Mouse (Mus musculus): ENCODE data around the gene Arhgap30. TPM values are rescaled to one million over a fixed set of nuclear protein-coding genes. Genes with fewer than 3 reads are reported as not detected.
A peak's percentile ranks its signal among the peaks of the same experiment; 100 is the strongest.

Arhgap30 gene
- polyA plus RNA-seq (2015; fragmentation: Nextera tagmentation; extraction: Ambion mirVana): 3.3 and 3.8 TPM in 2 replicates

DNA sequence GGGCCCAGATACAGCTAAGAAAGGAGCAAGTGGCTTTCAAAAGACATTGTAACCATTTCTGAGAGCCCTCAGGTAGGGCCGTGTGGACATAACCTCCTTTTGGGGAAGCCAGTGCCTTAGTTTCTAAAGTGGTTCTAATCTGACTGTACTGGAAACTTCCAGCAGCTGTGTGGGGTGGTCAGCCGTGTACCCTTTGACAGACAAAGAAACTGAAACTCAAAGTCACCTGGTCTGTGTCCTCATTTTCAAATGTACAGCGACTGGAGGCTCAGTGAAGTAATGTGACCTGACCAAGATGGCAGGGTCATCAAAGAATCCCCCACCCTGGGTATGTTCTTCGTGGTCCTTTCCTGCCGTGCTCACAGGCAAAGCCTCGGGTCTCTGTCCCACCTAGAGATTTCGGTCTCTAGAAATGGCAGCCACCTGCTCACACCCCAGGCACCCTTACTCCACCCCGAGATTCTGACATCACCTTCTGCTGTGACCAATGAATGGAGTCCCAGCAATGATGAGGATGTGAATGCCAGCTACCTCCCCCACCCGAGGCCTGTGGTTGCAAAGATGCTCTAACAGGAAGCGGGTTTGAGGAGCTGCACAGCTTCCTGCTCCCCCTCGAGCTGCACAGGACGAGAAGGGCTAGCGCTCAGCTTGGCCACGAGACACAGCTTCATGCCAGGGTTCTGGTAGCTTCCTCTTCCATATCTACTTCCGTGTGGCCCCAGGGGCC, at the start of gene Arhgap30:
Arhgap30 (plus strand) TSS at position 579 of the 727 bp plus-strand sequence.
- H3K27ac ChIP-seq: peak within 1 kb of the TSS; percentile 61
- 22% methylated on average over 15 of the region's 15 CpGs for WGBS (ENCODE audit: insufficient replicate concordance)

DNA sequence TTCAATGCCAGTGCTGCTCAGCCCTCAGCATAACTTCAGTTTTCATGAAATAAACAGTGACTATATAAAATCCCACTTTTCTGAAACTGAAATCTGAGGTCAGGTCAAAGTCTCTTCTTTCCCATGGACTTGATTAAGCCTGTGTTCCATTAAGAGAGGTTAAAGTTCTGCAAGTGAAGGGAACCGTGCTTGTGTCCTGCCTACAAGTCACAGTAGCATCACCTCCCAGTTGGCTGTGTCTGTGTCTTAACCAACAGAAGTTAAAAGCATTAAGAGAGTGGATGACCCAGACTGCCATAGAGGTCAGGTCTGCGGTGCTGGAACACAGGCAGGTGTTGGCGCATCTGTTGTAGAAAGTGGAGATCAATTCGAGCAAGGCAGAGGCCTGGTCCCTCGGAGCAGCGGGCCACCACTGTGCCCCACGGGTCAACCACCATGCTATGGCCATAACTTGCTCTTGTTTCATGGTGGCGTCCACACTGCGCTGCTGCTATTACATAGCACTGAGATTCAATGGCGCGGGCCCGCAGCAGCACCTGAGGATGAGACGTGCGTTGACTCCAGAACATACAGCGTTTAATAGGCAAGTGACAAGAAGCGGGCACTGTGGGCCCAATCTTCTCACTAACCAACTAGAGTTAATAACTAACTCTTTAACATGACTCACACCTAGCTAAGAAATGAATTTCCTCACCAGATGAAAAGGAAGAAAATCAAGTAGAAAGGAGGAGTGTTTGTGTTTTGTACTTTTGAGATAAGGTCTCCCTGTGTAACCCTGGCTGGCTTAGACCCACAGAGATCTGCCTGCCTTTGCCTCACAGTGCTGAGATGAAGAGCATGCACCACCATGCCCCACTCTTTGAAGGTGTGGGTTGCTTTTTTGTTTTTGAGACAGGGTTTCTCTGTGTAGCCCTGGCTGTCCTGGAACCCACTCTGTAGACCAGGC, 46.2 kb upstream of the Arhgap30 start:
- DNase-seq: no peak
- no peak for ATAC-seq (ENCODE audit: low read depth)
- Histone ChIP-seq H3K27me3 (no peaks in the 10 kb centered on the region), H3K9me3 (replicated peaks) (peaks cover 7% of the 10 kb centered on the region), H3K27ac (no peak overlapping the region), H3K4me3 (replicated peaks) (no peak overlapping the region), H3K36me3 (peaks cover 65% of the 10 kb centered on the region), H3K4me1 (replicated peaks) (peaks cover 33% of the 10 kb centered on the region), H3K9ac (no peak overlapping the region), H3K4me2 (no peak overlapping the region)
- WGBS (ENCODE audit: insufficient replicate concordance): 90% methylated on average over 16 of the region's 16 CpGs

More for the DNA sequence above, at the start of gene Arhgap30:
- DNase-seq: peak; percentile 44
- no peaks in the 10 kb centered on the region for H3K9me3 ChIP-seq (replicated peaks)
- H3K36me3 ChIP-seq: no peaks in the 10 kb centered on the region
- ATAC-seq (ENCODE audit: low read depth): peak; percentile 62
- H3K4me2 ChIP-seq: peak within 1 kb of the TSS; percentile 62
- H3K9ac ChIP-seq: peak within 1 kb of the TSS; percentile 36
- peak within 1 kb of the TSS; percentile 45 for H3K4me3 ChIP-seq (replicated peaks)
- no peaks in the 10 kb centered on the region for H3K27me3 ChIP-seq
- peaks cover 18% of the 10 kb centered on the region for H3K4me1 ChIP-seq (replicated peaks)

DNA sequence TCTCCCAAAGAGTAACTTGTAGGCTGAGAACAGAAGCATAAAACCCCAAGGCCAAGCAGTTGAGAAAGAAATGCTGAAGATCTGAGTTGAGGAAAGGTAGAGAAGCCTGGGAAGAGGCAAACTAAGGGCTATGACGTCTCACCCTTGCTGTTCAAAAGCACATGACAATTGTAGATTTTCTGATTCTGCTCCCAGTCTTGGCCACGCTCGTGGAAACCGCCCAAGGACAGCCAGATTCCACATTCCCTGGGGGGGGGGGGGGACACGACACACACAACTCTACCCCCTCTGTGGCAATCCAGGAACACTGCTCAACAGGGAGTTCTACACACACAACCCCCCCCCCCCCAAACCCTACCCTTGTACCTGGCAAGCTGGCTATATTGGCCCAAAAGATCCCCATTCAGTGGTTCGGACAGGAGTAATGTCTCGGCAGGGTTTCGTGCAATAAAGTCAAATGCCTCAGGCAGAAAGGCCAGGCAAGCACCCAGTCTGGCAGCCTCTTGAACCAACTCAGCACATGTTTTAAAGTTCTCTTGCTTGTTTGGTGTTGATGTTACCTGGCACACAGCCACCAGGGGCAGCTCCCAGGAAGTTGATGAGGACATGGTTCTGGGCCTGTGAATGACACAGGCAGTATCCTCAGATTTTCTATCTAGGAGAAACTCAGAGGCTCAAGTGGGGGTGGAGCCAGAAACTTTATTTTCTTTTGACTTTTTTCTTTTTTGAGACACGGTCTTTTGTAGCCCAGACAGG, 44.7 kb upstream of the Arhgap30 start:
- peak overlapping the region; percentile 81 for H3K4me3 ChIP-seq (replicated peaks)

DNA sequence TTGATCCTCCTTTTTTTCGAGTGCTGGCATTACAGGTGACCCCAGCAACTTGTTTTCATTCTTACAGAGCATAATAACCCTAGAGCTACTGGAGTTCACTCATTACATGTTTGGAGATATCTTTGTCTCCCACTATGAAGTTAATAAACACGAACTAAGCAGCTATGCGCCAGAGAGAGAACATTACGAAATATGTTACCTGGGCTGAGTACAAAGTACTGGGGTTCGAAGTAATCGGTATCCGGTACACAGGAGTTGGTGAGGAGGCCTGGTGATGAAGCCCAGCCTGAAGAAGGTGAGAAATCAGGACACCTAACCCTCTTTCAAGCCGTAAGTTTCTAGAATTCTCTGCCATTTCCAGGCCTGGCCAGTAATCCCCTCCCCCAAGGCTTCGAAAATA, 44.0 kb upstream of the Arhgap30 start:
- Histone ChIP-seq H3K4me2 (peak overlapping the region; percentile 86), H3K4me3 (replicated peaks) (peak overlapping the region; percentile 81), H3K9me3 (replicated peaks) (peaks cover 7% of the 10 kb centered on the region), H3K27ac (peak overlapping the region; percentile 76), H3K4me1 (replicated peaks) (peaks cover 52% of the 10 kb centered on the region), H3K36me3 (peaks cover 43% of the 10 kb centered on the region), H3K27me3 (no peaks in the 10 kb centered on the region), H3K9ac (peak overlapping the region; percentile 90)
- 64% methylated on average over 9 of the region's 9 CpGs for WGBS (ENCODE audit: insufficient replicate concordance)
- DNase-seq (no peak), ATAC-seq (ENCODE audit: low read depth) (no peak)

More for the DNA sequence above, 44.7 kb upstream of the Arhgap30 start:
- Histone ChIP-seq H3K36me3 (peaks cover 49% of the 10 kb centered on the region), H3K9me3 (replicated peaks) (peaks cover 7% of the 10 kb centered on the region), H3K27me3 (no peaks in the 10 kb centered on the region), H3K4me2 (peak overlapping the region; percentile 86), H3K27ac (0 out of 2 replicates have a peak overlapping the region, but pooled peaks have one; percentile 76), H3K9ac (peak overlapping the region; percentile 90; the same call in 1 of the 2 replicates), H3K4me1 (replicated peaks) (peaks cover 47% of the 10 kb centered on the region)
- DNase-seq: no peak
- no peak for ATAC-seq (ENCODE audit: low read depth)
- 80% methylated on average over 8 of the region's 9 CpGs for WGBS (ENCODE audit: insufficient replicate concordance)

DNA sequence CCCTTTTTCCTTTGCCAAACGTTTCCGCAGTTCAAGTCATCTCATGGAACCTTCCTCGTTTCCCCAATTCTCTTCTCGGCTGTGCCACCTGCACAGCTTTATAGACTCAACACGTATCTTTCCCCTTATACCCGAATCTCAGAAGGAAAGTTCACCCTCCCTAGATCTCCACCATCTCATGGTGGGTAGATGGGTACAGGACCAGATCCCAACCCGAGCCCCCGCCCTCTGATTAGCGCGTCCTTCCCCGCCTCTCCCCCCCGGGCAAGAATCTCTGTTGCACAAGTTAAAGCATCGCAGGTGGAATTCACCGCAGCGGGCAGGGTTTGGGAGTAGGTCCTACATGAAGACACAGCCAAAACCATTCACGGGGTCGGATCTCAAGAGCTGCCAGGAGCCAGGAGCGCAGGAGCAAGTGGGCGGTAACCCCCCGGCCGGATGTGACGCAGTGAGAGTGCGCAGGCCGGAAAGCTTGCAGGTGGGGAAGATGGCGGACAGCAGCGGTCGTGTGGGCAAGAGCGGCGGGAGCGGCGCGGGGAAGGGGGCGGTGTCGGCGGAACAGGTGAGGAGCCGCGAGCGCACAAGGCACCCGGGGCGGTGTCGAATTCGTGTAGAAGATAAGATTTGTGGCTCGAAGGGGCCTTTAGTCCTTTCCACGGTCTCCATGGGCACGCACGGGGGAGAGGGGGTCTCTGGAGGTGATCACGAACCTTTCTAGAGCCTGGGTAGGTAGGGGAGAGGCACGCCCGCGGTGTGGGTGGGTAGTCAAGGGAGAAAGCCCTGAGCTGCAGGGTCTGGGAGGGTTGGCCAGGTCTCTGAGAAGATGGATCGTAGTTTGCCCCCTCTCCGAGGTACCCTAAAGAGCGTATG, 43.3 kb upstream of the Arhgap30 start, which contains the start of the genes Nit1 and Pfdn2:
Nit1 (minus strand) TSS at position 422 of the 870 bp plus-strand sequence.
Pfdn2 (plus strand) TSS at position 446 of the 870 bp plus-strand sequence.
- Histone ChIP-seq H3K9me3 (replicated peaks) (peaks cover 7% of the 10 kb centered on the region), H3K9ac (peak within 1 kb of the TSS; percentile 90), H3K4me1 (replicated peaks) (peaks cover 54% of the 10 kb centered on the region), H3K27me3 (no peaks in the 10 kb centered on the region), H3K36me3 (peaks cover 35% of the 10 kb centered on the region), H3K4me3 (replicated peaks) (peak within 1 kb of the TSS; percentile 81), H3K27ac (peak within 1 kb of the TSS; percentile 76), H3K4me2 (peak within 1 kb of the TSS; percentile 86)
- DNase-seq: peak; percentile 85
- 1% methylated on average over 53 of the region's 53 CpGs for WGBS (ENCODE audit: insufficient replicate concordance)
- peak; percentile 91 for ATAC-seq (ENCODE audit: low read depth)

DNA sequence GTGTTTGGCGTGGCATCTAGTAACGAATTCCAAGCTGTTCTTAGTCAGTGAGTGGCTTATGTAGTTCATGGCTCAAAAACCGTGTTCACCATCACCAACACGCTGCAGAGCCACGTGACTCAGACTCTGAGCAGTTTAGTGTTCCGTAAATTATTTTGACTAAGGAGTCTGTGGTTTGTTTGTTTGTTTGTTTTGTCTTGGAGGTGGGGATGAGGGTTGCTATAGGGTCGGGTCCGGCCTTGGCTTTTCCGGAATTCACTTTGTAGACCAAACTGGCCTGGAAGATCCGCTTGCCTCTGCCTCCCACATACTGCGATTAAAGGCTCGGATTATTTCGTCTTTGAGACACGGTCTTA, 42.7 kb upstream of the Arhgap30 start:
- Histone ChIP-seq H3K36me3 (peaks cover 29% of the 10 kb centered on the region), H3K4me2 (peak overlapping the region; percentile 86), H3K27me3 (no peaks in the 10 kb centered on the region), H3K9me3 (replicated peaks) (peaks cover 7% of the 10 kb centered on the region), H3K4me3 (replicated peaks) (peak overlapping the region; percentile 81), H3K27ac (peak overlapping the region; percentile 72), H3K9ac (peak overlapping the region; percentile 90), H3K4me1 (replicated peaks) (peaks cover 55% of the 10 kb centered on the region)
- DNase-seq: no peak
- WGBS (ENCODE audit: insufficient replicate concordance): under 1% methylated on average over 14 of the region's 14 CpGs
- ATAC-seq (ENCODE audit: low read depth): 0 out of 2 replicates have a peak, but pooled peaks have one; percentile 8

DNA sequence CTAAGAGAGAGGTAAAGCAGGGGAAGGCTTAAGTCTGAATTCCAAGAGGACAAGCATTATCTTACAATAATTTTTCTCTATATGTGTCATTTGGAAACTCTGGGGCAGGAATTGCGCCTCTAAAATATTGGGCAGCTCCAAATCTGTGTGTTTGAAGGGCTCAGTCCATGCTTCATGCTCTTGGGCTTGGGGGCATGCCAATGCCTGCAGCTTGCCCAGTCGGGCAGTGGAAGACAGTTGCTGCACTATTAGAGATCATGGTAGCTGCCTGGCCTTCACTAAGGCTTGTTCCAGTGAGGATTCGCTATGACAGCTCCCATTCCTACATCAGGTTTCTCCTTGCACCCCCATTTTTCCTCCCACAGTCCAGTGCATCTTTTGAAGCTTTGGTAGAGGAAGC, 40.1 kb upstream of the Arhgap30 start:
- Histone ChIP-seq H3K9ac (no peak overlapping the region), H3K4me2 (no peak overlapping the region), H3K27ac (no peak overlapping the region), H3K4me1 (replicated peaks) (peaks cover 70% of the 10 kb centered on the region), H3K9me3 (replicated peaks) (peaks cover 7% of the 10 kb centered on the region), H3K27me3 (no peaks in the 10 kb centered on the region), H3K36me3 (peaks cover 3% of the 10 kb centered on the region; the same call in 1 of the 2 replicates), H3K4me3 (replicated peaks) (no peak overlapping the region)
- ATAC-seq (ENCODE audit: low read depth) (no peak), DNase-seq (no peak)
- WGBS (ENCODE audit: insufficient replicate concordance): 78% methylated on average over 3 of the region's 3 CpGs

DNA sequence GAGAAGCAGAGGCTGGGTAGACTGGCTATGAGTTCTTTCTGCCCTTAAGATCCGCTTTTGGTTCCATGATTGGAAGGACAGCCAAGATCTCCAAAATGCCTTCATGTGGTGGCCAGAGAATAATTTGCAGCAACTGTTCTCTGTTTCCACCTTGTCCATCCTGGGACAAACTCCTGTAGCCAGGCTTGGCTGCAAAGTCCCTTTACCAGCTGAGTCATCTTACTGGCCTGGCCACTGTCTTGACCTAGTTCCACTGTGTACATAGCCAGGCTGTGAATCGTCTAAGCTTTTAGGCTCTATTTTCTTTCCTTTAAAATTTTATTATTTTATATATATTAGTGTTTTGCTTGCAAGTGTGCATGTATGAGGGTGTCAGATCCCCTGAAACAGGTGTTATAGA, 39.5 kb upstream of the Arhgap30 start:
- H3K36me3 ChIP-seq: peaks cover 3% of the 10 kb centered on the region; the same call in 1 of the 2 replicates
- DNase-seq: no peak
- H3K9ac ChIP-seq: no peak overlapping the region
- no peak for ATAC-seq (ENCODE audit: low read depth)
- H3K27ac ChIP-seq: no peak overlapping the region
- no peak overlapping the region for H3K4me2 ChIP-seq
- H3K9me3 ChIP-seq (replicated peaks): peaks cover 7% of the 10 kb centered on the region
- peaks cover 66% of the 10 kb centered on the region for H3K4me1 ChIP-seq (replicated peaks)
- 67% methylated on average over 2 of the region's 2 CpGs for WGBS (ENCODE audit: insufficient replicate concordance)
- no peak overlapping the region for H3K4me3 ChIP-seq (replicated peaks)
- H3K27me3 ChIP-seq: no peaks in the 10 kb centered on the region

DNA sequence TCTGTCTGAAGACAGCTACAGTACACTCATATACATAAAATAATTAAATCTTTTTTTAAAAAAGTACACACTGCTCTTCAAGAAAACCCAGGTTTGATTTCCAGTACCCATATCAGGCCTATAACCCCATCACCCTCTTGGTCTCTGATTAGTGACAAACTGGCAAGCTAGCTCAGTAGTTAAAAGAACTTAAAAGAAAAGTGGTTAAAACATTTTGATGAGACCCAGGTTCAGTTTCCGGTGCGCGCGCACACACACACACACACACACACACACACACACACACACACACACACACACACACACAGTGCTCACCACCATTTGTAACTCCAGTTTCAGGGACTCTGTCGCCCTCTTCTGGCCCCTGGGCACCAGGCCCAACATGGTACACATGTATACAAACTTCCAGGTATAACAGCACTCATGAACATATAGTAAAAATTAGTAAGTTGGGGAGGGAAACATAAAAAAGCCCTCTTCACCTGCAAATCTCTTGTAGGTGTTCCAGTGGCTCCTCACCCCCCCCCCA, 32.9 kb upstream of the Arhgap30 start:
- 39% methylated on average over 3 of the region's 5 CpGs for WGBS (ENCODE audit: insufficient replicate concordance)
- Histone ChIP-seq H3K4me2 (no peak overlapping the region), H3K9me3 (replicated peaks) (0 out of 2 replicates have a peak, but pooled peaks cover 3% of the 10 kb centered on the region), H3K27ac (no peak overlapping the region), H3K4me3 (replicated peaks) (no peak overlapping the region), H3K4me1 (replicated peaks) (peaks cover 49% of the 10 kb centered on the region), H3K9ac (no peak overlapping the region), H3K27me3 (no peaks in the 10 kb centered on the region), H3K36me3 (peaks cover 27% of the 10 kb centered on the region)
- no peak for DNase-seq
- no peak for ATAC-seq (ENCODE audit: low read depth)

DNA sequence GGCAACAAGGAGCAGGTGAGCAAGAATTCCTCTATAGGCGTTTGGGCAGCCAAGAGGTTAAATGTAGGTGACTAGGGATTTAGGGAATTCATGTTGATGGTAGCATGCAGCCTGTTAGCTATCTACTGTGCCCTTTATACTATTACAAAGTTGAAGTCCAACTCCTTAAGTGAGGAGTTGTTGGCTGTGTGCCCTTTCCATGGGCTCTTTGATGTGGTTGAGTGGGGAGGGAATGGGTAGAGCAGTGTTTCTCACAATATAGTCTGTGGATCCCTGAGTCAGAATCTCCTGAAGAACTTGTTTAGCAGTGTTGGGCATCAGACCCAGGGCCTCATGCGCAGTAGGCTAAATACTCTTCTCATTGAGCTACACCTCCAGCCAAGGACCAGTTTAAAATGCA, 31.9 kb upstream of the Arhgap30 start:
- Histone ChIP-seq H3K27me3 (no peaks in the 10 kb centered on the region), H3K9ac (no peak overlapping the region), H3K4me3 (replicated peaks) (no peak overlapping the region), H3K4me2 (no peak overlapping the region), H3K4me1 (replicated peaks) (peaks cover 51% of the 10 kb centered on the region), H3K27ac (no peak overlapping the region; the same call in 1 of the 2 replicates), H3K36me3 (peaks cover 27% of the 10 kb centered on the region), H3K9me3 (replicated peaks) (0 out of 2 replicates have a peak, but pooled peaks cover 3% of the 10 kb centered on the region)
- DNase-seq (no peak), ATAC-seq (ENCODE audit: low read depth) (no peak)
- 81% methylated on average over 2 of the region's 2 CpGs for WGBS (ENCODE audit: insufficient replicate concordance)
